Mouse (Mus musculus) thymus, postnatal 14 days (tissue): ENCODE data around the gene Tcf12.

Source experiments
- DNase-seq: peaks from one replicate; pipeline ENCODE4 v3.0.0; 2021

Tcf12 gene

DNA sequence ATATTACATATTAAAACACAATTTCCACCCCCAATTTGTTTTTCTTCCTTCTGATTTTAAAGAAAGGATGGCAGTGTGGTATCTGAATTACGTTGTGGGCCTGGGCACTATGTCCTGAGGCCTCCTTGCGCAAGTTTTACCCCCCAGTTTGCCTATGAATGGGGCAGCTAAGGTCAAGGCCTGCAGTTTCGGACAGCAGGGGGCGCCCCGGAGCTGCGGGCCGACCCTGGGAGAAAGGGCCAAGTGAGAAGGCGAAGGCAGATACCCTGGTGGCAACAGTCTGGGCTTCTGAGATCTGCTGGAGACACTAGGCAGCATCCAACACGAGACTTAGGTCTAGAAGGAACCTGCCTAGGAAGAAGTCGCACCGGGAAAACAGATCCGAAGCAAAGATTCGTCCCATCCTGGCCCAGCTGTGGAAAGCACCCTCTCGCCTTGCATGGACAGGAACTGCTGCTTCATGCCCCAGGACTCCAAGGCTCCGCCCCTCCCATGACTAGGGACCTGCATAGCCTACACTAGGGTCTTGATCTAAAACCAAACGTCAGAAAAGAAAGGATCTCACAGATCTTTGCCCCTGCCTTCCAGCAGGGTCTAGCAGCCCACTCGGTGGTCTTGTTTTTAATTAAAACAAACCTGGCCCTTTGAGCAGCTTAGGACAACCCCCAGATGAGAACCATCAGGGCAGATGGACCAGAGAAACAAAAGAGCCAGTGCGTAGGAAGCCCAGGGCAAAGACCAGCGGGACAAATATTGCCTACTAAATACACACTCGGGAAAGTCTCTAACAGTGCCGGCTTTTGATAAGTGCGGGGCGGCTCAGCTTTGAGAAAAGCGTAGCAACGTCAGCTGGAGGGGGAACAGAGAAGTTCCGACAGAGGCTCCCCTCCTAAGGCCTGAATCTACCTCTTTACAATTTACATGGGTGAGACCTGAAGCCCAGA is 279.6 kb downstream of the Tcf12 start:
- peak; percentile 85 for DNase-seq

GRCm38 (mm10) chr9:71830994-71831393 is 280.7 kb downstream of the Tcf12 start:
- no peak for DNase-seq

GRCm38 (mm10) chr9:71830365-71830764 is 281.3 kb downstream of the Tcf12 start:
- DNase-seq: no peak

GRCm38 (mm10) chr9:71829753-71830152 is 281.9 kb downstream of the Tcf12 start:
- DNase-seq: no peak

- no peak for DNase-seq
Measured at GRCm38 (mm10) chr9:71829137-71829536, 282.5 kb downstream of the Tcf12 start.

- no peak for DNase-seq
Measured at GRCm38 (mm10) chr9:71827371-71827770, 284.3 kb downstream of the Tcf12 start.

- no peak for DNase-seq
Measured at GRCm38 (mm10) chr9:71826040-71826525, 285.6 kb downstream of the Tcf12 start.

DNA sequence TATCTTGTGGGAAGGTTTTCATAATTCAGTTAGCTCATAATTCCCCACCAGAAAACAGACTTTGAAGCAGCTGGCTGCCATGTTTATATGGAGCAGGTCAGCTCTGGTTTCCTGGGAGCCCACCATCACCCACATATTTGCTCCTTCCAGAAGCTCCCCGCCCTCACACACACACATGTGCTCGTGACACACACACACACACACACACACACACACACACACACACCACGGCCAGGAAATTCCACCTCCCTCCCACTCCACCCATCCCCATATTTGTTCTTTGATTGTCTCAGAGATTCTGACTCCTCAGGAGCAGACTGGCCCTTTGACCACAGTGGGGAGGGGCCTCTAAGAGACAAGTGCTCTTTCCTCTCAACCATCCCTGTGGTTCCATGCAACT is 289.7 kb downstream of the Tcf12 start:
- DNase-seq: no peak

GRCm38 (mm10) chr9:71818453-71818852 is 293.2 kb downstream of the Tcf12 start:
- DNase-seq: no peak

- no peak for DNase-seq
Measured at GRCm38 (mm10) chr9:71816121-71816520, 295.6 kb downstream of the Tcf12 start.

DNA sequence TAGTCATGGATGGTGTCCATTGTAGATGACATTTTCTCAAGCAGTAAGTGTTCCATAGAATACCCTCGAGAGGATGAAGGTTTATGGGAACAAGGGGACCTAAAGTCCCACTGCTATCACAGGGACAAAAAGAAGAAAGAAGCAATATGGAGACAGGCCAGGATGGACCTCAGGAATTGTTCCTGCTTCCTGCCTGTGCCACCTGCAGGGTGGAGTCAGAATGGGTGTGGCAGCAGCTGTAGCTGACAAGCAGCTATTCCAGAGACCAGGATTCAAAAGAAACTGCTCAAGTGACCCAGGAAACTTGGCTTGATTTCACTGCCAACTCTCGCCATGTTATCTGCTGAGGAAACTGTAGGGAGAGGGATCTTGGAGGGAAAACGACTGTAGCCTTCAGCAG is 298.1 kb downstream of the Tcf12 start:
- no peak for DNase-seq

GRCm38 (mm10) chr9:71812914-71813313 is 298.8 kb downstream of the Tcf12 start:
- no peak for DNase-seq

DNA sequence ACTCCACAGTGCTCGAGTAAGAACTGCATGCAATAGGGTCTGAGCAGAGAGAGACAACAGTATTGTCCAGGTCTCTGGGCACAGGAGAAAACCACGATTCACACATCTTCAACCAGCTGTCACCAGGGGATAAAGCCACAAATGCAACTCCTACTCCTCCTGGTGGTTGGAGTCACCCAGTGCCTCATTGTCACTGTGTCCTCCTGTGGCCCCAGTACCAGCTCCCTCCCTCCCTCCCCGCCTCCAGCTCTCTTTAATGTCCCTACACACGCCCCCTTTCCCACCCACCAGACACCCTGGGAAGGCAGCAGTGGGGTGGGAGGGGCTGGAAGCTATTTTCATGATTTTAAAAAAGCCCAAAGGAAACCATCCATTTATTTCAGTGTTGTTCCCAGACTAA is 299.3 kb downstream of the Tcf12 start:
- DNase-seq: no peak

DNA sequence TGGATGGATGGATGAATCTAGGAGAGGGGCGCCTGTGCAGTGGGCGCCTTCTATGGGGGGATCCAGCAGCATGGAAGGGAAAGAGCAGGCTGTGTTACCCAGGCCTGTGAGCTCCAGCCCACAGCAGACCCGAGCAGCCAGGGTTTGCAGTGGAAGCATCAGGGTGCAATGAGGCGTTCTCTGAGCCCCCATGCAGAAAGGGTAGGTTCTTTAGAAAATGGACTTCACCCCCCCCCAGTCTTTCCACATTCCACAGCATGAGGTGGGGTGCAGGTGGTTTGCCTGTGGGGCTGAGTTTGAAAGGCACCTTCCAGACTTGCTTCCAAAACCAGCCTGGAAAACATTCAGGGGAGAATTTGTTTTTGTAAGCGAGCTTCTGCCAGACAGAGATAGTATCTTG is 300.3 kb downstream of the Tcf12 start:
- no peak for DNase-seq

- DNase-seq: no peak
Measured at GRCm38 (mm10) chr9:71810723-71811122, 300.9 kb downstream of the Tcf12 start.

GRCm38 (mm10) chr9:71808640-71809254 is 302.9 kb downstream of the Tcf12 start:
- DNase-seq: no peak

- no peak for DNase-seq
Measured at GRCm38 (mm10) chr9:71807801-71808200, 303.9 kb downstream of the Tcf12 start.

DNA sequence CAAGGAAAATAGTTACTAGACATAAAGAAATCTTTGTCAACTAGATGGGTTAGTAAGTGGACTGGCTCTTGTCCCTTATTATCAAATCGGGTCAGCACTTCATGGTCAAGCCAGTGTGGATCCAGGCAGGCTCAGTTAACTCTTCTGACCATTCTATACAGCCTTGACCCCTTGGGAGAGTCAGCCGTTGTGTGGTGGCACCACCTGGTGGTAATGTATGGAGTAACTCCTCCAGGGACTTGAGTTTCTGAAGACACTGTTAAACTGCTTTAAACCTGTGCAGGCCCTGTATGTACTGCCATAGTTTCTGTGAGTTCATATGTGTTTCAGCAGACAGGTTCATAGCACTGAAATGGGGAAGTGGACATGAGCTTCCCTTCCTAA is 305.3 kb downstream of the Tcf12 start:
- DNase-seq: peak; percentile 76

GRCm38 (mm10) chr9:71805646-71806421 is 305.8 kb downstream of the Tcf12 start:
- no peak for DNase-seq

DNA sequence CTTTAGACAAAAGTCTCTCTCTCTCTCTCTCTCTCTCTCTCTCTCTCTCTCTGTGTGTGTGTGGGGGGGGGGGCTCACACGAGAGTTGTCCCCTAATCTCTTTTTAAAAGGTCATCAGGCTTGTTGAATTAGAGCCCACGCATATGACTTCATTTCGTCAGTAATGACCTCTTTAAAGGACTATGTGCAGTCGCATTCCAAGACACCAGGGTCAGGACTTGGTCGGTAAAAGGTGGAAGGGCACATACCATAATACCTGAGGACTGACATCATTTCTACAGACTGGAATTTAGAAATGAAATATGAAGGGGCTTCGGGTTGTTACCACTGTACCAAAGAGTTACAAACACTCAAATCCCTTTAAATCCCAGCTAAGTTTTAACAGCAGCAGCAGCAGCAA is 307.6 kb downstream of the Tcf12 start:
- DNase-seq: no peak

DNA sequence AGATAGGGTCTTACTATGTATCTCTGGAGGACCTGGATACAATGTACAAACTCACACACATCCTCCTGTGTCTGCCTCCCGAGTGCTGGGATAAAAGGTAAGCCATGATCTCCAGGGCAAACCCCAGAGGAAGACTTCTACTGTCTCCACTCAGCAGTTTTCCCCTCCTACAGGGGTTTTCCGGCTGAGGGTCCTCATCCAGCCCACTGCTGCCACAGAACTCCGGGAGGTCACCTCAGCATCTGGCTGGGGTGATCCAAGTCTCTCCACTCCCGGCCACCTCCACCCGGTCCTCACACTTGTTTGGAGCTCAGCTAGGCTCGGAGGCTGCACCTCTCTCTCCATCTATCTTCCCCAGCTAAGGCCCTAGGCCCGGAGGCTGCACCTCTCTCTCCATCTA is 308.4 kb downstream of the Tcf12 start:
- no peak for DNase-seq

GRCm38 (mm10) chr9:71799598-71799997 is 312.1 kb downstream of the Tcf12 start:
- DNase-seq: no peak

DNA sequence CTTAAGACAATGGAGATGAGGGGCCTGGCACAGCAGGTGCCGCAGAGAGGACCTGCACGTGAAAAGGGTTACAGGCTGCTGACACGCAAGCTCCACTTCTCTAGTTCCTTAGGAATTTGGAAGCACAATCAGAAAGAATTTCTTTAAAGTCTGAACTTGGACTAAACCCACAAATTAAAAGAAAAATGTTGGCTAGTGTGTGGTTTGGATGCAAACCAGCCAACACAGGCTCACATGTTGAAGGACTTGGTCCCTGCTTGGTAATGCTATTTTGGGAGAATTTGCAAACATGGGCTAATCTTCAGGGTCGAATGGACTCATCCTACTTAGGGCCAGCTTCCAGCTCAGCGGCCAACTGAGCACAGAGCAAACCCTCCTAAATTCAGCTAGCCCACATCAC is 313.5 kb downstream of the Tcf12 start:
- no peak for DNase-seq
